Mouse (Mus musculus) lung, embryonic 16.5 days (tissue): ENCODE measurements around the gene Zfp598. TPM values are rescaled to one million over a fixed set of nuclear protein-coding genes. Genes with fewer than 3 reads are reported as not detected.

Experiments
- ATAC-seq: fragments of 200-750 bp; cut with Nextera tagmentation; 2 replicates; pipeline ENCODE4 v1.8.0; 2017; ENCODE audit warnings: low read depth, mild to moderate bottlenecking, moderate library complexity
- H3K27ac ChIP-seq: fragments of 300-500 bp; sonication (generic); 2 replicates; pipeline ENCODE4 v1.5.1; 2014; ENCODE audit warnings: mild to moderate bottlenecking, control low read depth, low read length
- H3K27me3 ChIP-seq: fragments of 300-500 bp; sonication (generic); 2 replicates; pipeline ENCODE4 v1.6.1; 2014; ENCODE audit warnings: low read depth, low read length, mixed read lengths; ENCODE audit not compliant: control insufficient read depth, insufficient read depth
- H3K36me3 ChIP-seq: fragments of 300-500 bp; sonication (generic); 2 replicates; pipeline ENCODE4 v1.6.1; 2014; ENCODE audit warnings: low read length; ENCODE audit not compliant: control insufficient read depth, insufficient read depth
- H3K4me1 ChIP-seq: fragments of 300-500 bp; sonication (generic); replicated peaks from 2 replicates; pipeline ENCODE4 v1.6.1; 2014; ENCODE audit warnings: low read length, mixed read lengths; ENCODE audit not compliant: control insufficient read depth, insufficient read depth
- H3K4me2 ChIP-seq: fragments of 300-500 bp; sonication (generic); 2 replicates; pipeline ENCODE4 v1.6.1; 2014; ENCODE audit warnings: low read depth, low read length, control low read depth
- H3K4me3 ChIP-seq: fragments of 300-500 bp; sonication (generic); 2 replicates; pipeline ENCODE4 v1.5.1; 2014; ENCODE audit warnings: mild to moderate bottlenecking, low read length, control low read depth
- H3K9ac ChIP-seq: fragments of 300-500 bp; sonication (generic); 2 replicates; pipeline ENCODE4 v1.6.1; 2014; ENCODE audit warnings: low read length, control low read depth
- H3K9me3 ChIP-seq: fragments of 300-500 bp; sonication (generic); 2 replicates; pipeline ENCODE4 v1.6.1; 2016; ENCODE audit warnings: low read length; ENCODE audit not compliant: control insufficient read depth
- WGBS: fragments of 180-500 bp; shearing (Covaris S2); extraction: QIAGEN DNeasy Blood & Tissue Kit; methylation state at CpG from one replicate; pipeline ENCODE4 v1.1.7; 2014; 5-methylcytosine and 5-hydroxymethylcytosine counted together
- polyA plus RNA-seq: library from polyadenylated mRNA; unstranded; fragments of >200 nt; fragmentation: Nextera tagmentation; extraction: Ambion mirVana; gene quantifications from 2 replicates; pipeline ENCODE4 v1.2.1, GENCODE M21; 2015

The Zfp598 gene
- polyA plus RNA-seq, 1 experiment from 2014 or later, result 18.1 TPM

GRCm38 (mm10) chr17:24722220-24722924, 52.9 kb downstream of the Zfp598 start:
- H3K4me3 ChIP-seq, result no peak overlapping the region
- ATAC-seq, result no peak
- peak overlapping the region; percentile 89 for H3K4me2 ChIP-seq
- H3K36me3 ChIP-seq, result peaks cover 12% of the 10 kb centered on the region
- peaks cover 31% of the 10 kb centered on the region for H3K4me1 ChIP-seq
- H3K27ac ChIP-seq, result no peak overlapping the region
- no peaks in the 10 kb centered on the region for H3K27me3 ChIP-seq
- H3K9me3 ChIP-seq, result no peaks in the 10 kb centered on the region
- 29% methylated on average over 13 of the region's 13 CpGs for WGBS
- 0 out of 2 replicates have a peak overlapping the region, but pooled peaks have one; percentile 37 for H3K9ac ChIP-seq

- no peak for ATAC-seq
- WGBS, result under 1% methylated on average over 12 of the region's 12 CpGs
- peak overlapping the region; percentile 93 for H3K4me3 ChIP-seq
Observed at GRCm38 (mm10) chr17:24723122-24723880, 53.8 kb downstream of the Zfp598 start.

GRCm38 (mm10) chr17:24723881-24724180, 54.3 kb downstream of the Zfp598 start:
- H3K4me1 ChIP-seq, result peaks cover 26% of the 10 kb centered on the region
- peak overlapping the region; percentile 84 for H3K27ac ChIP-seq
- no peaks in the 10 kb centered on the region for H3K27me3 ChIP-seq
- H3K9ac ChIP-seq, result peak overlapping the region; percentile 94
- H3K9me3 ChIP-seq, result no peaks in the 10 kb centered on the region
- H3K4me2 ChIP-seq, result peak overlapping the region; percentile 89
- H3K36me3 ChIP-seq, result peaks cover 12% of the 10 kb centered on the region
- WGBS, result under 1% methylated on average over 15 of the region's 15 CpGs
- no peak for ATAC-seq
- H3K4me3 ChIP-seq, result peak overlapping the region; percentile 93

More at GRCm38 (mm10) chr17:24723122-24723880, 53.8 kb downstream of the Zfp598 start:
- H3K9me3 ChIP-seq, result no peaks in the 10 kb centered on the region
- H3K36me3 ChIP-seq, result peaks cover 12% of the 10 kb centered on the region
- H3K27me3 ChIP-seq, result no peaks in the 10 kb centered on the region
- peak overlapping the region; percentile 94 for H3K9ac ChIP-seq
- peak overlapping the region; percentile 84 for H3K27ac ChIP-seq
- H3K4me2 ChIP-seq, result peak overlapping the region; percentile 89
- peaks cover 31% of the 10 kb centered on the region for H3K4me1 ChIP-seq

- peaks cover 12% of the 10 kb centered on the region for H3K36me3 ChIP-seq
- H3K9ac ChIP-seq, result peak within 1 kb of the TSS; percentile 94
- H3K4me2 ChIP-seq, result peak within 1 kb of the TSS; percentile 89
- peak within 1 kb of the TSS; percentile 84 for H3K27ac ChIP-seq
- no peaks in the 10 kb centered on the region for H3K27me3 ChIP-seq
- H3K9me3 ChIP-seq, result no peaks in the 10 kb centered on the region
- ATAC-seq, result peak; percentile 79
- peaks cover 24% of the 10 kb centered on the region for H3K4me1 ChIP-seq
- under 1% methylated on average over 30 of the region's 30 CpGs for WGBS
- H3K4me3 ChIP-seq, result peak within 1 kb of the TSS; percentile 93
Observed at GRCm38 (mm10) chr17:24724184-24724583, 54.7 kb downstream of the Zfp598 start, which contains the start of gene Ndufb10. Ndufb10 (minus strand) TSS chr17:24724478.

- H3K4me2 ChIP-seq, result no peak overlapping the region
- peaks cover 12% of the 10 kb centered on the region for H3K36me3 ChIP-seq
- no peak overlapping the region for H3K9ac ChIP-seq
- no peak overlapping the region for H3K27ac ChIP-seq
- ATAC-seq, result no peak
- no peak overlapping the region for H3K4me3 ChIP-seq
- WGBS, result 73% methylated on average over 3 of the region's 3 CpGs
- peaks cover 24% of the 10 kb centered on the region for H3K4me1 ChIP-seq
- H3K9me3 ChIP-seq, result no peaks in the 10 kb centered on the region
- H3K27me3 ChIP-seq, result no peaks in the 10 kb centered on the region
Observed at GRCm38 (mm10) chr17:24725637-24726390, 56.3 kb downstream of the Zfp598 start.

- ATAC-seq, result no peak
- H3K4me1 ChIP-seq, result peaks cover 9% of the 10 kb centered on the region
- no peak within 1 kb of the TSS for H3K4me3 ChIP-seq
- H3K9ac ChIP-seq, result no peak within 1 kb of the TSS
- WGBS, result 71% methylated on average over 2 of the region's 2 CpGs
- H3K27ac ChIP-seq, result no peak within 1 kb of the TSS
- H3K36me3 ChIP-seq, result no peaks in the 10 kb centered on the region; the same call in 1 of the 2 replicates
- no peak within 1 kb of the TSS for H3K4me2 ChIP-seq
- H3K27me3 ChIP-seq, result no peaks in the 10 kb centered on the region
- H3K9me3 ChIP-seq, result no peaks in the 10 kb centered on the region
Observed at GRCm38 (mm10) chr17:24727618-24728017, 58.1 kb downstream of the Zfp598 start, which contains the start of gene Rpl3l. Rpl3l (plus strand) TSS chr17:24727820.

- no peak for ATAC-seq
- no peaks in the 10 kb centered on the region for H3K27me3 ChIP-seq
- WGBS, result 60% methylated on average over 17 of the region's 17 CpGs
- H3K4me1 ChIP-seq, result peaks cover 5% of the 10 kb centered on the region
- no peak overlapping the region for H3K9ac ChIP-seq
- no peaks in the 10 kb centered on the region for H3K9me3 ChIP-seq
- no peak overlapping the region for H3K27ac ChIP-seq
- H3K4me2 ChIP-seq, result no peak overlapping the region
- H3K36me3 ChIP-seq, result no peaks in the 10 kb centered on the region
- H3K4me3 ChIP-seq, result no peak overlapping the region
Observed at GRCm38 (mm10) chr17:24728184-24728583, 58.7 kb downstream of the Zfp598 start.

- Histone ChIP-seq H3K36me3 (no peaks in the 10 kb centered on the region), H3K9ac (no peak overlapping the region), H3K27me3 (no peaks in the 10 kb centered on the region), H3K4me3 (no peak overlapping the region), H3K9me3 (no peaks in the 10 kb centered on the region), H3K4me2 (no peak overlapping the region), H3K4me1 (0 out of 2 replicates have a peak, but pooled peaks cover 2% of the 10 kb centered on the region), H3K27ac (no peak overlapping the region)
- ATAC-seq, result no peak
- WGBS, result 42% methylated on average over 6 of the region's 6 CpGs
Observed at GRCm38 (mm10) chr17:24729067-24729466, 59.6 kb downstream of the Zfp598 start.

- no peak overlapping the region for H3K9ac ChIP-seq
- no peak overlapping the region for H3K4me2 ChIP-seq
- no peaks in the 10 kb centered on the region for H3K27me3 ChIP-seq
- 75% methylated on average over 14 of the region's 14 CpGs for WGBS
- no peak overlapping the region for H3K4me3 ChIP-seq
- H3K27ac ChIP-seq, result no peak overlapping the region
- no peaks in the 10 kb centered on the region for H3K36me3 ChIP-seq
- H3K9me3 ChIP-seq, result no peaks in the 10 kb centered on the region
- ATAC-seq, result no peak
- peaks cover under 1% of the 10 kb centered on the region for H3K4me1 ChIP-seq
Observed at GRCm38 (mm10) chr17:24730787-24731186, 61.3 kb downstream of the Zfp598 start.
